In the genomic region with DNA sequence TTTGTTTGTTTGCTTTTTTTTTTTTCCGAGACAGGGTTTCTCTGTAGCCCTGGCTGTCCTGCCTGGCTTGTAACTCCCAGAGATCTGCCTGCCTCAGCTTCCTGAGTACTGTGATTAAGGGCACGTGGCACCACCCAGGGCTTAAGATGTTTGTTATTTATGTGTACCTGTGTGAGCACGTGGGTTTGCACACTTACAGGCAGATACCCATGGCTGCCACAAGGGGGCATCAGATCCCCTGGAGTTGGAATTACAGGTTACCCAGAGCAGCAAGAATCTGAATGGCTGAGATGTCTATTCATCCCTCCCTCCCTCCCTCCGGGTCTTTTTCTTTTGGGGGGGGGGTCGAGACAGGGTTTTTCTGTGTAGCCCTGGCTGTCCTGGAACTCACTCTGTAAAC, we compare ENCODE assay signal across 9 mouse cellular contexts. TPM values are rescaled to one million over a fixed set of nuclear protein-coding genes. Genes with fewer than 3 reads are reported as not detected.
DNase-seq lines count a peak whose midpoint lies in the region; ATAC-seq and TF ChIP-seq lines count a peak whose summit lies in the region.
"Had no signal": no experiment of that assay in that cellular context is flagged by ENCODE, and none has a peak within 500 bp of the region (broad histone marks: within the 10 kb centered on the region; RNA-seq: fewer than 3 reads in every experiment).

No protein-coding gene starts in this region.

- peak in 1 of 2 experiments; percentile 13 for DNase-seq in layer of hippocampus, adult 2 months (ENCODE audit: low spot score in 2 of 2)
- no peak for DNase-seq in layer of hippocampus, adult 9-11 months
- peak; percentile 62 for DNase-seq in ES-CJ7 (ENCODE audit: low read depth, low spot score)
- peak; percentile 63 for DNase-seq in gastrocnemius, adult 2 months
- DNase-seq in spleen, adult 18-20 months: peak; percentile 29 to 49
- DNase-seq in urinary bladder, adult 2 months (ENCODE audit: low spot score): no peak

- intact Hi-C loops in gastrocnemius, adult 2 months (cut with DNase I): no loop called here

- no peaks in the 10 kb centered on the region for H3K9me3 ChIP-seq in liver, embryonic 16.5 days (replicated peaks; ENCODE audit: control insufficient read depth, low read length)
- H3K9me3 ChIP-seq: liver, embryonic 15.5 days had no signal

- H3K4me3 ChIP-seq in layer of hippocampus, adult 2 months: no peak overlapping the region
- no peak overlapping the region for H3K4me3 ChIP-seq in bone marrow macrophage, adult 2 months (ENCODE audit: insufficient read depth, low read length)
- H3K4me3 ChIP-seq in gastrocnemius, adult 2 months: no peak overlapping the region
- no peak overlapping the region for H3K4me3 ChIP-seq in liver, embryonic 16.5 days (ENCODE audit: low read depth, low read length)
- H3K4me3 ChIP-seq: liver, embryonic 15.5 days had no signal

- H3K27me3 ChIP-seq in liver, embryonic 16.5 days (ENCODE audit: control insufficient read depth, insufficient read depth, low read depth, low read length): no peaks in the 10 kb centered on the region
- H3K27me3 ChIP-seq: liver, embryonic 15.5 days had no signal

- 30% methylated on average over 5 of the region's 5 CpGs for WGBS in liver, embryonic 16.5 days (ENCODE audit: insufficient replicate concordance)

- H3K9ac ChIP-seq in liver, embryonic 16.5 days (ENCODE audit: low read depth, low read length): no peak overlapping the region
- H3K9ac ChIP-seq: liver, embryonic 15.5 days had no signal

- no peak for TF ChIP-seq POLR2A in bone marrow macrophage, adult 2 months (IDR thresholded peaks at IDR 0.05; ENCODE audit: borderline replicate concordance, low read depth, low read length)

- H3K27ac ChIP-seq in layer of hippocampus, adult 2 months: no peak overlapping the region
- no peak overlapping the region for H3K27ac ChIP-seq in bone marrow macrophage, adult 2 months (ENCODE audit: insufficient read depth, low read depth, low read length)
- H3K27ac ChIP-seq in gastrocnemius, adult 2 months: no peak overlapping the region
- H3K27ac ChIP-seq in liver, embryonic 16.5 days (ENCODE audit: low read length): no peak overlapping the region
- H3K27ac ChIP-seq: liver, embryonic 15.5 days had no signal

- no peaks in the 10 kb centered on the region for H3K4me1 ChIP-seq in bone marrow macrophage, adult 2 months (ENCODE audit: control insufficient read depth, insufficient read depth, low read length)
- no peaks in the 10 kb centered on the region for H3K4me1 ChIP-seq in liver, embryonic 16.5 days (ENCODE audit: control insufficient read depth, low read depth, low read length)
- H3K4me1 ChIP-seq: liver, embryonic 15.5 days had no signal

- H3K36me3 ChIP-seq in liver, embryonic 16.5 days (ENCODE audit: control insufficient read depth, insufficient read depth): no peaks in the 10 kb centered on the region

- ATAC-seq in liver, embryonic 16.5 days (ENCODE audit: low read depth): 0 out of 2 replicates have a peak, but pooled peaks have one; percentile 7

- H3K4me2 ChIP-seq in liver, embryonic 16.5 days (ENCODE audit: low read depth, low read length): no peak overlapping the region
- H3K4me2 ChIP-seq: liver, embryonic 15.5 days had no signal

- peak; percentile 76 for TF ChIP-seq CTCF in layer of hippocampus, adult 2 months (conservative IDR thresholded peaks at IDR 0.05)
- peak; percentile 38; the same call in 1 of the 2 replicates for TF ChIP-seq CTCF in bone marrow macrophage, adult 2 months (IDR thresholded peaks at IDR 0.05; ENCODE audit: low read depth, low read length)
- TF ChIP-seq CTCF in gastrocnemius, adult 2 months (IDR thresholded peaks at IDR 0.05): peak; percentile 78

RNA-seq across cellular contexts. Expression of a gene that starts 22.8 kb away (rescaled TPM):
- 10 to 100 TPM; 64.0 to 85.7 TPM for total RNA-seq in layer of hippocampus, adult 2 months (2021)
- 8.4 and 9.8 TPM in 2 replicates for polyA plus RNA-seq in bone marrow macrophage, adult 2 months (2012; ENCODE audit: insufficient read depth, insufficient read length, missing spikeins)
- 10 to 100 TPM; 33.7 to 38.2 TPM for total RNA-seq in gastrocnemius, adult 2 months (2021)
- 27.5 and 30.1 TPM in 2 replicates for polyA plus RNA-seq in liver, embryonic 16.5 days (2015; fragmentation: Nextera tagmentation; extraction: Ambion mirVana)
- 14.8 and 15.5 TPM in 2 replicates for polyA plus RNA-seq in urinary bladder, adult 2 months (2012; rRNA removed)

Comparison
In these comparisons a context has a peak if more than half of its experiments do, and no peak if none do; other contexts are left out.
1. DNase-seq: peak in ES-CJ7 (single experiment), gastrocnemius, adult 2 months (single experiment) and spleen, adult 18-20 months (2 of 2); none in layer of hippocampus, adult 9-11 months (single experiment) and urinary bladder, adult 2 months (single experiment).
2. Peak in every context shown above with its lines, with median percentiles within 50 percentile points of each other: CTCF ChIP-seq.